Mouse (Mus musculus) kidney, embryonic 16.5 days (tissue): ENCODE results near the gene Sdccag8. TPM values are rescaled to one million over a fixed set of nuclear protein-coding genes. Genes with fewer than 3 reads are reported as not detected.

Source experiments
- ATAC-seq: fragments of 200-750 bp; cut with Nextera tagmentation; 2 replicates; pipeline ENCODE4 v1.8.0; 2017; ENCODE audit warnings: moderate TSS enrichment; ENCODE audit not compliant: low FRiP score, low TSS enrichment
- H3K27ac ChIP-seq: fragments of 300-500 bp; sonication (generic); 2 replicates; pipeline ENCODE4 v1.5.1; 2014; ENCODE audit warnings: low read length
- H3K27me3 ChIP-seq: fragments of 300-500 bp; sonication (generic); 2 replicates; pipeline ENCODE4 v1.6.1; 2014; ENCODE audit warnings: low read length, control low read depth, mixed read lengths; ENCODE audit not compliant: insufficient read depth
- H3K36me3 ChIP-seq: fragments of 300-500 bp; sonication (generic); 2 replicates; pipeline ENCODE4 v1.6.1; 2014; ENCODE audit warnings: low read length, control low read depth, mixed read lengths; ENCODE audit not compliant: insufficient read depth
- H3K4me1 ChIP-seq: fragments of 300-500 bp; sonication (generic); 2 replicates; pipeline ENCODE4 v1.6.1; 2014; ENCODE audit warnings: low read length, control low read depth, mixed read lengths; ENCODE audit not compliant: insufficient read depth
- H3K4me2 ChIP-seq: fragments of 300-500 bp; sonication (generic); replicated peaks from 2 replicates; pipeline ENCODE4 v1.6.1; 2014; ENCODE audit warnings: low read depth, low read length
- H3K4me3 ChIP-seq: fragments of 300-500 bp; sonication (generic); 2 replicates; pipeline ENCODE4 v1.5.1; 2014; ENCODE audit warnings: mild to moderate bottlenecking, low read length
- H3K9ac ChIP-seq: fragments of 300-500 bp; sonication (generic); replicated peaks from 2 replicates; pipeline ENCODE4 v1.6.1; 2014; ENCODE audit warnings: low read length
- H3K9me3 ChIP-seq: fragments of 300-500 bp; sonication (generic); 2 replicates; pipeline ENCODE4 v1.6.1; 2016; ENCODE audit warnings: low read length, control low read depth
- WGBS: fragments of 180-500 bp; shearing (Covaris S2); extraction: QIAGEN DNeasy Blood & Tissue Kit; methylation state at CpG from one replicate; pipeline ENCODE4 v1.1.7; 2014; 5-methylcytosine and 5-hydroxymethylcytosine counted together
- polyA plus RNA-seq: library from polyadenylated mRNA; unstranded; fragments of >200 nt; fragmentation: Nextera tagmentation; extraction: Ambion mirVana; gene quantifications from 2 replicates; pipeline ENCODE4 v1.2.1, GENCODE M21; 2015

Sdccag8 gene
- 20.1 and 20.9 TPM in 2 replicates for polyA plus RNA-seq

GRCm38 (mm10) chr1:176814591-176815062 is at the start of gene Sdccag8:
Sdccag8 (plus strand) TSS chr1:176814660.
- 0% methylated on average over 25 of the region's 25 CpGs for WGBS
- Histone ChIP-seq H3K9me3 (no peaks in the 10 kb centered on the region), H3K36me3 (no peaks in the 10 kb centered on the region), H3K27ac (peak within 1 kb of the TSS; percentile 93), H3K4me1 (peaks cover 11% of the 10 kb centered on the region), H3K4me3 (peak within 1 kb of the TSS; percentile 90), H3K4me2 (peak within 1 kb of the TSS; percentile 58), H3K9ac (peak within 1 kb of the TSS; percentile 92), H3K27me3 (no peaks in the 10 kb centered on the region)
- peak; percentile 98 for ATAC-seq

GRCm38 (mm10) chr1:176774533-176774932 is 39.9 kb upstream of the Sdccag8 start:
- H3K9me3 ChIP-seq, result no peaks in the 10 kb centered on the region
- H3K9ac ChIP-seq, result no peak overlapping the region
- WGBS, result 92% methylated on average over 4 of the region's 4 CpGs
- no peak overlapping the region for H3K4me3 ChIP-seq
- peaks cover 11% of the 10 kb centered on the region for H3K36me3 ChIP-seq
- H3K4me1 ChIP-seq, result no peaks in the 10 kb centered on the region
- H3K27me3 ChIP-seq, result no peaks in the 10 kb centered on the region
- ATAC-seq, result no peak
- H3K27ac ChIP-seq, result no peak overlapping the region
- H3K4me2 ChIP-seq, result no peak overlapping the region

- H3K9ac ChIP-seq, result no peak overlapping the region
- peaks cover 3% of the 10 kb centered on the region; the same call in 1 of the 2 replicates for H3K36me3 ChIP-seq
- no peaks in the 10 kb centered on the region for H3K27me3 ChIP-seq
- no peak overlapping the region for H3K4me3 ChIP-seq
- no peak overlapping the region for H3K27ac ChIP-seq
- no peak overlapping the region for H3K4me2 ChIP-seq
- no peak for ATAC-seq
- no peaks in the 10 kb centered on the region for H3K9me3 ChIP-seq
- 84% methylated on average over 7 of the region's 7 CpGs for WGBS
- H3K4me1 ChIP-seq, result no peaks in the 10 kb centered on the region
These were observed 25.1 kb upstream of the Sdccag8 start for GRCm38 (mm10) chr1:176789326-176789725.

GRCm38 (mm10) chr1:176792175-176792574 is 22.3 kb upstream of the Sdccag8 start:
- Histone ChIP-seq H3K4me3 (no peak overlapping the region), H3K27ac (no peak overlapping the region), H3K4me1 (no peaks in the 10 kb centered on the region), H3K9me3 (no peaks in the 10 kb centered on the region), H3K36me3 (peaks cover 3% of the 10 kb centered on the region; the same call in 1 of the 2 replicates), H3K9ac (no peak overlapping the region), H3K4me2 (no peak overlapping the region), H3K27me3 (no peaks in the 10 kb centered on the region)
- 91% methylated on average over 1 of the region's 1 CpGs for WGBS
- ATAC-seq, result no peak

- no peaks in the 10 kb centered on the region for H3K27me3 ChIP-seq
- H3K4me3 ChIP-seq, result no peak overlapping the region
- H3K9ac ChIP-seq, result no peak overlapping the region
- H3K4me2 ChIP-seq, result no peak overlapping the region
- no peaks in the 10 kb centered on the region for H3K9me3 ChIP-seq
- peaks cover 3% of the 10 kb centered on the region; the same call in 1 of the 2 replicates for H3K4me1 ChIP-seq
- ATAC-seq, result no peak
- no peak overlapping the region for H3K27ac ChIP-seq
- H3K36me3 ChIP-seq, result no peaks in the 10 kb centered on the region
These were observed 15.8 kb upstream of the Sdccag8 start for GRCm38 (mm10) chr1:176798673-176799072.

- Histone ChIP-seq H3K27ac (no peak overlapping the region), H3K4me2 (no peak overlapping the region), H3K36me3 (no peaks in the 10 kb centered on the region), H3K9ac (no peak overlapping the region), H3K4me1 (peaks cover 3% of the 10 kb centered on the region; the same call in 1 of the 2 replicates), H3K4me3 (no peak overlapping the region), H3K9me3 (no peaks in the 10 kb centered on the region), H3K27me3 (no peaks in the 10 kb centered on the region)
- WGBS, result 21% methylated on average over 2 of the region's 2 CpGs
- peak; percentile 69; the same call in 1 of the 2 replicates for ATAC-seq
These were observed 13.6 kb upstream of the Sdccag8 start for GRCm38 (mm10) chr1:176800728-176801365.

GRCm38 (mm10) chr1:176810161-176810560 is 4.3 kb upstream of the Sdccag8 start:
- H3K36me3 ChIP-seq, result no peaks in the 10 kb centered on the region
- H3K27ac ChIP-seq, result no peak overlapping the region
- peaks cover 10% of the 10 kb centered on the region for H3K4me1 ChIP-seq
- no peak overlapping the region for H3K4me2 ChIP-seq
- H3K4me3 ChIP-seq, result no peak overlapping the region
- no peaks in the 10 kb centered on the region for H3K9me3 ChIP-seq
- no peak for ATAC-seq
- no peaks in the 10 kb centered on the region for H3K27me3 ChIP-seq
- no peak overlapping the region for H3K9ac ChIP-seq

- no peak overlapping the region for H3K27ac ChIP-seq
- peaks cover 11% of the 10 kb centered on the region for H3K4me1 ChIP-seq
- peak overlapping the region; percentile 58 for H3K4me2 ChIP-seq
- H3K9ac ChIP-seq, result no peak overlapping the region
- H3K4me3 ChIP-seq, result no peak overlapping the region
- H3K9me3 ChIP-seq, result no peaks in the 10 kb centered on the region
- WGBS, result 78% methylated on average over 3 of the region's 3 CpGs
- H3K27me3 ChIP-seq, result no peaks in the 10 kb centered on the region
- H3K36me3 ChIP-seq, result no peaks in the 10 kb centered on the region
- no peak for ATAC-seq
These were observed 2.6 kb upstream of the Sdccag8 start for GRCm38 (mm10) chr1:176811892-176812291.

- WGBS, result 17% methylated on average over 11 of the region's 11 CpGs
- no peak for ATAC-seq
- H3K9ac ChIP-seq, result peak overlapping the region; percentile 92
- H3K4me3 ChIP-seq, result peak overlapping the region; percentile 90
- peaks cover 11% of the 10 kb centered on the region for H3K4me1 ChIP-seq
- H3K27me3 ChIP-seq, result no peaks in the 10 kb centered on the region
- peak overlapping the region; percentile 93 for H3K27ac ChIP-seq
- H3K36me3 ChIP-seq, result no peaks in the 10 kb centered on the region
- H3K4me2 ChIP-seq, result peak overlapping the region; percentile 58
- no peaks in the 10 kb centered on the region for H3K9me3 ChIP-seq
These were observed 1.8 kb upstream of the Sdccag8 start for GRCm38 (mm10) chr1:176812491-176813291.
